Mouse (Mus musculus) right cerebral cortex, postnatal 4 days (tissue): ENCODE data around the gene Vwa8.

Experiments used
- DNase-seq: peaks from one replicate; pipeline ENCODE4 v3.0.0-alpha.2; 2022

Vwa8 gene

GRCm38 (mm10) chr14:79184071-79184470 is 335.2 kb downstream of the Vwa8 start:
- no peak for DNase-seq

GRCm38 (mm10) chr14:79185018-79185685 is 336.3 kb downstream of the Vwa8 start:
- no peak for DNase-seq

GRCm38 (mm10) chr14:79186976-79187375 is 338.1 kb downstream of the Vwa8 start:
- DNase-seq, result no peak

DNA sequence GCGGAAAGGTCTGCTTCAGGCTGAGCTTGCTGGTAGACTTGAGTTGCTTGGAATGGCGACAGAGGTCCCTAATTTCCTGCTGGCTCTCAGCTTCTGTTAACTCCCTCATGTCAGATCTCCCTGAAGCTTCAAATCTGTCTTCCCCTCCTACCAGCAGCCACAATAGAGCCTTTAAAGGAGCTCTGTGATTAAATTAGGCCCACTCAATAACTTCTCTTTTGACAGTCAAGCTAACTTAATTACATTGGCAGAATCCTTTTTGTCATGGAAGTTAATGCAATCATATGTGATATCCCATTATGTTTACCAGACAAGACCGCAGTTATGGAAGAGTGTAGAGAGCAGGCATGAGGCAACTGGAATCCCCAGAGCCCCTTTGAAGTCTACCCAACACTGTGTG is 347.9 kb downstream of the Vwa8 start:
- DNase-seq, result no peak

DNA sequence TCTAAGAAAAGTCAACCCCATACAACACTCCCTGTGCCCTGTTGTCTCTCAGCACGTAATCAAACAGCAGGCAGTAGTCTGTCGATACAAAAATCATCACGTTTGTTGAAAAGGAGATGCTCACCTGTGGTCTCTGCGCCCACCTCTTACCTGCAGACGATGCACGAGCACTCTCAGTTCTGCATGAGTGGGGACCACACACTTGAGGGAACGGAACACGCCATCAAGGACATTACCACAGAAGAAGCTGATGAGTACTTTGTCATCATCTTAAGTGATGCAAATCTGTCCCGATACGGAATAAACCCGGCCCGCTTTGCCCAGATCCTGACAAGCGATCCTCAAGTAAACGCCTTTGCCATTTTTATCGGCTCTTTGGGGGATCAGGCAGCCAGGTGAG is 349.2 kb downstream of the Vwa8 start:
- DNase-seq, result no peak

- peak; percentile 50 for DNase-seq
Measured at GRCm38 (mm10) chr14:79200133-79200891, 351.5 kb downstream of the Vwa8 start.

GRCm38 (mm10) chr14:79200892-79201285 is 352.0 kb downstream of the Vwa8 start:
- DNase-seq, result peak; percentile 53

GRCm38 (mm10) chr14:79202722-79203362 is 354.0 kb downstream of the Vwa8 start:
- DNase-seq, result no peak

- no peak for DNase-seq
Measured at GRCm38 (mm10) chr14:79203496-79204158, 354.8 kb downstream of the Vwa8 start.

DNA sequence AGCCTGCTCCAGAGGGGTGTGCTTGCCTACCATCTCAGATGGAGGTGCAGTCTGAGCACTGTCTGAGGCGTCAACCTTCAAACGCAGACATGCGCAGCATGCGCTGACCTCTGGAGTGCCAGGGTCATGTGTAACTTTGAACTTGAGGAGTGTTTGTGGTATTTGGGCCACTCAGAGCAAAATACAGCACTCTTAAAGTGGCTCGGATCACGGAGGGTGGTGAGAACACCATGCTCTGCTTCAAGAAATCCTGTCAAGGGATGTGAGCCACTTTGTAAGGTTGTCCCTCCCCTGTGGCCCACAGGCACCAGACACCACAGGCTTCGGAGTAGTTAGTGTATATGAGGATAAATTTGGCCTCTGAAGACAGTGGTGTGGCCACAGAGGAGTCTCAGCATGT is 356.0 kb downstream of the Vwa8 start:
- no peak for DNase-seq

GRCm38 (mm10) chr14:79206210-79206609 is 357.4 kb downstream of the Vwa8 start:
- DNase-seq, result peak; percentile 78

- DNase-seq, result no peak
Measured at GRCm38 (mm10) chr14:79208468-79208867, 359.6 kb downstream of the Vwa8 start.

DNA sequence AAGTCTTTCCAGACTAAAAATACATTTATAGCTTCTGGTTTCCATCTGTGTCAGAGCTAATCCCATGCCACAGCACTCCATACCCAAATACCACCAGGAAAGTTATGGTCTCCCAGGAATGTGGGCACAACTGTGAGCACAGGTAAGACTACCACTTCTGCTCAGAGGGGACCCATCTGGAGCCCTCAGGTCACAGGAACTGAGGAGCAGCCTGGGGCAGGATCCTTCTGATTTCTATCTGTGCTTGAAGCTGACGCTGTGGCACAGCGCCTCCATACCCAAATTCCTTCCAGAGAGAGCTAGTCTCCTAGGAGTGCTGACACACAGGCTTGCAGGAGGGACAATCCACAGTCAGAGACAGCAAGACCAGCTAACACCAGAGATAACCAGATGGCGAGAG is 361.0 kb downstream of the Vwa8 start:
- no peak for DNase-seq

- no peak for DNase-seq
Measured at GRCm38 (mm10) chr14:79212380-79212991, 363.6 kb downstream of the Vwa8 start.

DNA sequence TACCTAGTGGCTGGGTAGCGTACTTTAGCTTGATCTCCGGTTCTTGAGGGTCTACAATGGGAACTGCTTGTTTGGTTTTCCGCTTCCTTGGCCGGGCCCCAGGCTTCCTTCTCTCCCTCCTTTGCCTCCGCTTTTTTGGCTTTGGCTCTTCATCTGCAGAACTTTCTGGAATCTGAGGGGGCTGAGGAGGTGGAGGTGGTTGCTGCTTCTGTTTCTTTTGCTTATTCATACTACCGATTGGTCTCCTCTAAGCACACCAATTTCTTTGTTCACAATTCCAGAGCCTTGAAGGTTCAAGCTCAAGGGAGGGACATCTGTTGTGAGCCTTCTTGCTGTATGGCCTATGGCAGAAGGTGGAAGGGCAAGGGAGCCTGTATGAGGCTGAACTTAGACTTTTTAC is 365.3 kb downstream of the Vwa8 start:
- no peak for DNase-seq

DNA sequence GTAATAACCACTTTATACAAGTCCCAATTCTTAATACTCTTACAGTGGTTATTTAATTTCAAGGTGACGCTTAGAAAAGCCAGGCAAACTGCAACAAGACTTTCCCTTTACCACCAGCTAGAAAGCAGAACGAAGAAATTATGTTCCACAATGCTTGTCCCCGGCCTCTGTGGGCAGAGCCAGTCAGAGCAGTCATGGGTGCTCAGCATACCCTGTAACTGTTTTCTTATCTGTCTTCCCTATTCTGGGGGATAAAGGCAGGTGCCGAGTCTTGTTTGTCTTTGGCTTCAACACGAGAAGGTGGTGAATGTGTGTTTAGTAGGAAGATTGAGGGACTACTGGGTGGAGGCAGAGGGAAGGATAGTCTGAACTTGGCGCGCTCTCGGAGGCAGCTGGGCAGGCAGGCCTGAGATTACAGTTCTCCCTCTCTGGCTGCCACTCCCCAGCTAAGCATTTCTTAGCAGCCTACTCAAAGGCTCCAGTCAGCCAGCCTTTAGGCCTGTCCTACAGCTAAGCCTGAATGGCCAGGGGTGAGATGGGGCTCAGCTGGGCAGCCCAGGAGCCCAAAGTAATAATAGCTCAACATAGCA is 365.9 kb downstream of the Vwa8 start:
- no peak for DNase-seq

- DNase-seq, result no peak
Measured at GRCm38 (mm10) chr14:79216366-79216765, 367.5 kb downstream of the Vwa8 start.

DNA sequence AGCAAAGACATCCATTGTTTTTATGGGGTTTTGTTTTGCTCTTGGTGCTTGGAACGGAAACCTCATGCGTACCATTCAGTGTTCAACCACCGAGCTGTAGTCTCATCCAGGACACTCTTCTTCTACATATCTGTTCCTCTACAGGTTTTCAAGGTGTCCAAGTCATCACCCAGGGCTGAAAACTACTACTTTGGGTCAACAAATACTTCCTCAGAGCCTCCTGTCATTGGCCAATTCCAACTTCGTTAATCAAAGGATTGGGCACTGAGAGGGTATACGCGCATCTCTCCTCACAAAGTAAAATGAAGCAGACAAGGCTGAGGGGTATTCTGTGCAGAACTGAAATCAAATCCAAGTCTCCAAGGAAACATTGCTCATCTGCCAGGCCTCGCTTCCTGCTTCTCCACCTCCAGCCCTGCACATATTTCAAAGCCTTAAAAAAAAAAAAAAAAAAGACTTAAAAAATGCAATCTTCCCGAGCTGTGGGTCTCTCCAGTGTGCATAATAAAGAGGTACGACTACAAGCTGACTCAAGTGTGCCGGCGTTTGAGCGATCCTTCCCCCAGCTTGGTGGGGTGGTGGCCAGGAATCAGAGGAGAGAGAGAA is 374.7 kb downstream of the Vwa8 start:
- no peak for DNase-seq

DNA sequence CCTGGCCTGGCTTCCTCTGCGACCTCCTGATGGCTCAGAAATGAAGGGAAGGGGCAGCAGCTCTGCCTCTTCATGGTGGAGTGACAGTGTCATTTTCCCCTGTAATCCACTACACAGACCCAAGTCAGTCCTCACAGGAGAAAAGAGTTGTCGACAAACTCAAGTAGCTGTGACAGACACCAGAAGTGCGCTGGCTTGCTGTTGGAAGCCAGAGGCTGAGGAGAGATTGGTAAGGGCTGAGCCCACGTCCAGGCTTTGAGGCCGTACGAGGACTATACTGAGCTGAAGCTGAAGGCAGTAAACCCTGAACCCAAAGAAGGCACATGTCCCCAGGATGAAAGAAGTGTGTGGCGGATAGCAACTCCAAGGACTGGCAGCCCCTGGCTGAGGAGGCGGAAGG is 376.6 kb downstream of the Vwa8 start:
- DNase-seq, result no peak

- DNase-seq, result no peak
Measured at GRCm38 (mm10) chr14:79226056-79226455, 377.2 kb downstream of the Vwa8 start.

GRCm38 (mm10) chr14:79226741-79227140 is 377.9 kb downstream of the Vwa8 start:
- no peak for DNase-seq

DNA sequence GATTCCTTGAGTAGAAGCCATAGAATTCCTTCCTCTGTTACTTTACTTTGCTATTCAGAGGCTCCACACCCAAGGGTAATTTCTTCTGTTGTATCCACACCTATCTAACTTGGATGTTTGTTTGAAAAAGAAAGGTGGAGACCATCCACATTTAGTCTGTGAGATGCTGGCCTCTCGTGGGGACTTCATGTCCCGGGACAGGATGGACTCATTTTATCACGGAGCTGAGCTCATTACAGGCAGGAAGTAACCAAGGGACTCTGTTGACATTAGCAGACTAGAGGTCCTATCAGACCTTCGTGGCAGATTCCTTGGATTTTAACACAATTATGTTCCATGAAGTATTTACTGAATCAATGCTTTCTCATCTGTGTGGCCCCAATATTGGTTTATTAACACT is 379.1 kb downstream of the Vwa8 start:
- DNase-seq, result no peak
